Mouse (Mus musculus): Measurements from ENCODE around the gene Pdcd11. TPM values are rescaled to one million over a fixed set of nuclear protein-coding genes. Genes with fewer than 3 reads are reported as not detected.

Gene Pdcd11
- polyA plus RNA-seq, 1 experiment from 2014 or later, result 3.3 TPM

GRCm38 (mm10) chr19:47157664-47158063 lies 67.1 kb downstream of the Pdcd11 start, which contains the start of gene Calhm3:
Calhm3 (minus strand) TSS chr19:47157764.
- Histone ChIP-seq H3K4me2 (ENCODE audit: low read depth, low read length) (no peak within 1 kb of the TSS), H3K4me1 (ENCODE audit: insufficient read depth) (no peaks in the 10 kb centered on the region), H3K36me3 (replicated peaks; ENCODE audit: insufficient read depth, low read length) (no peaks in the 10 kb centered on the region), H3K9ac (replicated peaks) (no peak within 1 kb of the TSS), H3K27ac (ENCODE audit: low read depth) (no peak within 1 kb of the TSS), H3K4me3 (ENCODE audit: low read depth, low read length) (no peak within 1 kb of the TSS), H3K27me3 (ENCODE audit: insufficient read depth, low read length) (no peaks in the 10 kb centered on the region), H3K9me3 (ENCODE audit: low read length) (no peaks in the 10 kb centered on the region)
- ATAC-seq, result no peak
- 76% methylated on average over 11 of the region's 11 CpGs for WGBS (ENCODE audit: insufficient replicate concordance)
- TF ChIP-seq EP300 (IDR thresholded peaks at IDR 0.05; ENCODE audit: low read depth), result no peak
- TF ChIP-seq CTCF (IDR thresholded peaks at IDR 0.05; ENCODE audit: low read depth), result no peak
- no peak for DNase-seq

DNA sequence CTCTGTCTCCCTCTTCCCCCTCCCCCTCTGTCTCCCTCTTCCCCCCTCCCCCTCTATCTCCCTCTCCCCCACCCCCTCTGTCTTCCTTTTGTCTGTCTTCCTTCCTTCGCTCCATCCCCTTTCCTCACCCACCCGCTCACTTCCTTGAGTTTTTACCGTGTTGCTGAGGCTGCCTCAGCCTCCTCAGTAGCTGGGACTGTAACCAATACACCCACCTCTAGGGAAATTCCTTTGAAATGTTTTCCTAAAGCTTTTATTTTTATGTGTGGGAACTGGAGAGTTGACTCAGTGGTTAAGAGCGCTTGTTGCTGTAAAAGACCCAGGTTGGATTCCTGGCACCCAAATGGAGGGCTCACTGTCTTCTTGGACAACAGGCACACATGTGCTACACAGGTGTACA lies 71.1 kb downstream of the Pdcd11 start:
- no peak for TF ChIP-seq CTCF (IDR thresholded peaks at IDR 0.05; ENCODE audit: low read depth)
- TF ChIP-seq EP300 (IDR thresholded peaks at IDR 0.05; ENCODE audit: low read depth), result no peak
- Histone ChIP-seq H3K9ac (replicated peaks) (no peak overlapping the region), H3K27ac (ENCODE audit: low read depth) (no peak overlapping the region)

GRCm38 (mm10) chr19:47163176-47163744 lies 72.7 kb downstream of the Pdcd11 start:
- WGBS (ENCODE audit: insufficient replicate concordance), result 81% methylated on average over 6 of the region's 6 CpGs
- no peak for ATAC-seq
- no peaks in the 10 kb centered on the region for H3K36me3 ChIP-seq (replicated peaks; ENCODE audit: insufficient read depth, low read length)
- no peak for DNase-seq
- H3K27ac ChIP-seq (ENCODE audit: low read depth), result no peak overlapping the region
- no peaks in the 10 kb centered on the region for H3K4me1 ChIP-seq (ENCODE audit: insufficient read depth)
- TF ChIP-seq CTCF (IDR thresholded peaks at IDR 0.05; ENCODE audit: low read depth) (no peak), EP300 (IDR thresholded peaks at IDR 0.05; ENCODE audit: low read depth) (no peak)
- H3K9ac ChIP-seq (replicated peaks), result no peak overlapping the region
- H3K4me2 ChIP-seq (ENCODE audit: low read depth, low read length), result no peak overlapping the region
- no peak overlapping the region for H3K4me3 ChIP-seq (ENCODE audit: low read depth, low read length)
- no peaks in the 10 kb centered on the region for H3K27me3 ChIP-seq (ENCODE audit: insufficient read depth, low read length)
- H3K9me3 ChIP-seq (ENCODE audit: low read length), result no peaks in the 10 kb centered on the region

More for the DNA sequence above, 71.1 kb downstream of the Pdcd11 start:
- 53% methylated on average over 4 of the region's 4 CpGs for WGBS (ENCODE audit: insufficient replicate concordance)
- Histone ChIP-seq H3K27me3 (ENCODE audit: insufficient read depth, low read length) (no peaks in the 10 kb centered on the region), H3K9me3 (ENCODE audit: low read length) (no peaks in the 10 kb centered on the region), H3K36me3 (replicated peaks; ENCODE audit: insufficient read depth, low read length) (no peaks in the 10 kb centered on the region), H3K4me2 (ENCODE audit: low read depth, low read length) (no peak overlapping the region), H3K4me3 (ENCODE audit: low read depth, low read length) (no peak overlapping the region), H3K4me1 (ENCODE audit: insufficient read depth) (no peaks in the 10 kb centered on the region)
- ATAC-seq (no peak), DNase-seq (no peak)

- Histone ChIP-seq H3K9me3 (ENCODE audit: low read length) (no peaks in the 10 kb centered on the region), H3K4me2 (ENCODE audit: low read depth, low read length) (no peak overlapping the region), H3K36me3 (replicated peaks; ENCODE audit: insufficient read depth, low read length) (no peaks in the 10 kb centered on the region), H3K4me3 (ENCODE audit: low read depth, low read length) (no peak overlapping the region), H3K4me1 (ENCODE audit: insufficient read depth) (no peaks in the 10 kb centered on the region), H3K27ac (ENCODE audit: low read depth) (no peak overlapping the region), H3K27me3 (ENCODE audit: insufficient read depth, low read length) (no peaks in the 10 kb centered on the region), H3K9ac (replicated peaks) (no peak overlapping the region)
- TF ChIP-seq CTCF (IDR thresholded peaks at IDR 0.05; ENCODE audit: low read depth), result no peak
- TF ChIP-seq EP300 (IDR thresholded peaks at IDR 0.05; ENCODE audit: low read depth), result no peak
- no peak for ATAC-seq
- 52% methylated on average over 3 of the region's 3 CpGs for WGBS (ENCODE audit: insufficient replicate concordance)
- DNase-seq, result no peak
These were observed 76.2 kb downstream of the Pdcd11 start for GRCm38 (mm10) chr19:47166758-47167157.

- no peaks in the 10 kb centered on the region for H3K27me3 ChIP-seq (ENCODE audit: insufficient read depth, low read length)
- ATAC-seq (no peak), DNase-seq (no peak)
- no peak overlapping the region for H3K9ac ChIP-seq (replicated peaks)
- no peaks in the 10 kb centered on the region for H3K9me3 ChIP-seq (ENCODE audit: low read length)
- no peak overlapping the region for H3K4me2 ChIP-seq (ENCODE audit: low read depth, low read length)
- 58% methylated on average over 7 of the region's 7 CpGs for WGBS (ENCODE audit: insufficient replicate concordance)
- H3K27ac ChIP-seq (ENCODE audit: low read depth), result no peak overlapping the region
- H3K4me3 ChIP-seq (ENCODE audit: low read depth, low read length), result no peak overlapping the region; the same call in 1 of the 2 replicates
- H3K4me1 ChIP-seq (ENCODE audit: insufficient read depth), result no peaks in the 10 kb centered on the region
- TF ChIP-seq CTCF (IDR thresholded peaks at IDR 0.05; ENCODE audit: low read depth) (no peak), EP300 (IDR thresholded peaks at IDR 0.05; ENCODE audit: low read depth) (no peak)
- no peaks in the 10 kb centered on the region for H3K36me3 ChIP-seq (replicated peaks; ENCODE audit: insufficient read depth, low read length)
These were observed 77.1 kb downstream of the Pdcd11 start for GRCm38 (mm10) chr19:47167617-47168214.

DNA sequence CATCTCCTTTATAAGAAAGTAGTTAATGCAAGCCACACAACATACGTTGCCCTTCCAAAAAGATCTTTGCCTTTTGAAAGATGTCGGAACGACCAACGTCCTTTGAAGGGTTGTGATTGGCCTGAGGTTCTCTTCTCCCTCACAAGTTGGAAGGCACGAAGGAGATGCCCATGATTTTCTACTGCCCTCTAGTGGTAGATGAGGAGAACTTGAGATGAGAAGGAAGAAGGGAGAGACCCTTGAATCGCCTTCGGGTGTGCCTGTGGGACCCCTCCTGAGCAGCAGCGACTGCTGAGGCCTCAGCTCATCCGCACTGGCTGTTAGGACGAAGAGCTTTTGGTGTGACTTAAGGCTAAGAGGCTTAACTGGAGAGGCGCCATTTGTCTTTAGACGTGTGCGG lies 77.7 kb downstream of the Pdcd11 start:
- Histone ChIP-seq H3K4me2 (ENCODE audit: low read depth, low read length) (peak overlapping the region; percentile 65), H3K9ac (replicated peaks) (no peak overlapping the region), H3K36me3 (replicated peaks; ENCODE audit: insufficient read depth, low read length) (no peaks in the 10 kb centered on the region), H3K4me3 (ENCODE audit: low read depth, low read length) (peak overlapping the region; percentile 14), H3K27ac (ENCODE audit: low read depth) (no peak overlapping the region), H3K4me1 (ENCODE audit: insufficient read depth) (no peaks in the 10 kb centered on the region), H3K9me3 (ENCODE audit: low read length) (no peaks in the 10 kb centered on the region), H3K27me3 (ENCODE audit: insufficient read depth, low read length) (no peaks in the 10 kb centered on the region)
- TF ChIP-seq CTCF (IDR thresholded peaks at IDR 0.05; ENCODE audit: low read depth) (peak; percentile 91), EP300 (IDR thresholded peaks at IDR 0.05; ENCODE audit: low read depth) (no peak)
- WGBS (ENCODE audit: insufficient replicate concordance), result 6% methylated on average over 13 of the region's 13 CpGs
- DNase-seq (no peak), ATAC-seq (no peak)

Data from liver, postnatal 0 days (tissue).